Mouse (Mus musculus): ENCODE results near the gene Wdr91. TPM values are rescaled to one million over a fixed set of nuclear protein-coding genes. Genes with fewer than 3 reads are reported as not detected.
A peak's percentile ranks its signal among the peaks of the same experiment; 100 is the strongest.

Gene Wdr91
- polyA plus RNA-seq, 1 experiment from 2014 or later = 8.3 TPM

DNA sequence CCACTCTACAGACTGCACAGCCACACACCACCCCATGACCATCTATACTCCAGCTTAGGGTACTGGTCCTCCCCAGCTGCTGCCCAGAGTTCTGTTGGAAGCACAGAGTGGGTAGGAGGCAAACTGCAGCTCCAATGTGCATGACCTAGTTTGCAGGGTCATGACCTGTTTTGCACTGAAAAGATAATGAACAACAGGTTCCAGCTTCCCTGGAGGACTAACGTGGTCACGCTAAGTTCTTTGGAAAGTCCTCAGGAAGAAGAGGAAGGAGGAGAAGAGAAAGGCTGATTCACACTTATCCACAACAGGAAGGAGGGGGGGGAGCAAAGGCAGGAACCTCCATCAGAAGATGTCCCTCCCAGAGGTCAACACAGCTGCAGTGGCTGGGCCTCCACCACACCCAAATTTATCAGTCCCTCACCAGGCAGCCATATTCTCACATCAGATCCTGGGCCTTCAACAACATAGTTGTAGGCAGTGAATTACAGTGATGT, 3.5 kb downstream of the Wdr91 start:
- WGBS = 69% methylated on average over 2 of the region's 2 CpGs
- Histone ChIP-seq H3K27me3 (ENCODE audit: control insufficient read depth, insufficient read depth, low read length) (no peaks in the 10 kb centered on the region), H3K4me1 (ENCODE audit: control insufficient read depth, insufficient read depth, low read length) (peaks cover 35% of the 10 kb centered on the region), H3K4me2 (ENCODE audit: low read depth, low read length) (no peak overlapping the region), H3K9ac (ENCODE audit: low read length) (no peak overlapping the region), H3K9me3 (replicated peaks; ENCODE audit: control insufficient read depth, low read length) (no peaks in the 10 kb centered on the region), H3K36me3 (ENCODE audit: control insufficient read depth, insufficient read depth) (peaks cover 23% of the 10 kb centered on the region), H3K4me3 (ENCODE audit: low read length) (no peak overlapping the region), H3K27ac (ENCODE audit: low read length) (no peak overlapping the region)
- ATAC-seq (replicated peaks; ENCODE audit: extremely low read depth, insufficient read depth, low FRiP score) = no peak

DNA sequence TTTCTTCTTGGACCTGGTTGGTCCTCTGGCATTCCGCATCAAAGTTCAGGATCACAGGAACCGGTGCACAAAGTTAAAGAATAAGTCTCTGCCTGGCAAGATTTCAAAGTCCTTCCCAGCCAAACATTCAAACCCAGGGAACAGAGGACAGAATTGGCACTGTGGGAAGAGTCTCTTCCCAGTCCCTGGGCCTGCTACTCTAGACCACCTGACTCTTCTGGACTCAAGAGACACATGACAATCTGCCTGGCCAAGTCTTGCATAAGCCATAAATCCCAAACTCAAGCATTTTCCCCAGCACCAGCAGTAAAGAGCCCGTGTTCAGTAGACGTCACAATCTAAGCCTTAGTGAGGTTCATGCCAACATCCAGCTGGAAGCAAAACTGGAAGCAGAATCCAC, 4.0 kb downstream of the Wdr91 start:
- 89% methylated on average over 4 of the region's 4 CpGs for WGBS
- H3K4me2 ChIP-seq (ENCODE audit: low read depth, low read length) = no peak overlapping the region
- H3K27ac ChIP-seq (ENCODE audit: low read length) = no peak overlapping the region
- no peak for ATAC-seq (replicated peaks; ENCODE audit: extremely low read depth, insufficient read depth, low FRiP score)
- H3K9ac ChIP-seq (ENCODE audit: low read length) = no peak overlapping the region
- no peak overlapping the region for H3K4me3 ChIP-seq (ENCODE audit: low read length)
- H3K36me3 ChIP-seq (ENCODE audit: control insufficient read depth, insufficient read depth) = peaks cover 23% of the 10 kb centered on the region
- H3K4me1 ChIP-seq (ENCODE audit: control insufficient read depth, insufficient read depth, low read length) = peaks cover 40% of the 10 kb centered on the region
- H3K27me3 ChIP-seq (ENCODE audit: control insufficient read depth, insufficient read depth, low read length) = no peaks in the 10 kb centered on the region
- H3K9me3 ChIP-seq (replicated peaks; ENCODE audit: control insufficient read depth, low read length) = no peaks in the 10 kb centered on the region

DNA sequence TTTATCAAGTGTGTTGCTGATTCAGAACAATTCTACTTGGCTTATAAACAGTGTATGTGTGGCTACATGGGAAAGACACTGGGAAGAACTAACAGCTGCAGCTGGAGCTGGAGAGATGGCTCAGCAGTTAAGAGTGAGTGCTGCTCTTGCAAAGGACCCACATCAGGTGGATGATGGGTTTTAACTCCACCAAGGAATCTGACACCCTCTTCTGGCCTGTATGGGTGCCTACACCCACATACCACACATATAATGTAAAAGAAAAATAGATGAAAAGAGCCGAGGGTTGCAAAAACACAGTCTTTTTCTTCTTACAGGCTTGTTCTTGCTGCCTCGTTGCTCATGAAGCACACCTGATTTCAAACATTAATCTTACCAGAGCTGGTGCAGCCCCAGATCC, 4.6 kb downstream of the Wdr91 start:
- no peak for ATAC-seq (replicated peaks; ENCODE audit: extremely low read depth, insufficient read depth, low FRiP score)
- H3K4me1 ChIP-seq (ENCODE audit: control insufficient read depth, insufficient read depth, low read length) = peaks cover 41% of the 10 kb centered on the region
- WGBS = 74% methylated on average over 2 of the region's 2 CpGs
- H3K4me2 ChIP-seq (ENCODE audit: low read depth, low read length) = no peak overlapping the region
- H3K27me3 ChIP-seq (ENCODE audit: control insufficient read depth, insufficient read depth, low read length) = no peaks in the 10 kb centered on the region
- H3K4me3 ChIP-seq (ENCODE audit: low read length) = no peak overlapping the region
- no peak overlapping the region for H3K27ac ChIP-seq (ENCODE audit: low read length)
- no peak overlapping the region for H3K9ac ChIP-seq (ENCODE audit: low read length)
- H3K9me3 ChIP-seq (replicated peaks; ENCODE audit: control insufficient read depth, low read length) = no peaks in the 10 kb centered on the region
- H3K36me3 ChIP-seq (ENCODE audit: control insufficient read depth, insufficient read depth) = peaks cover 26% of the 10 kb centered on the region

DNA sequence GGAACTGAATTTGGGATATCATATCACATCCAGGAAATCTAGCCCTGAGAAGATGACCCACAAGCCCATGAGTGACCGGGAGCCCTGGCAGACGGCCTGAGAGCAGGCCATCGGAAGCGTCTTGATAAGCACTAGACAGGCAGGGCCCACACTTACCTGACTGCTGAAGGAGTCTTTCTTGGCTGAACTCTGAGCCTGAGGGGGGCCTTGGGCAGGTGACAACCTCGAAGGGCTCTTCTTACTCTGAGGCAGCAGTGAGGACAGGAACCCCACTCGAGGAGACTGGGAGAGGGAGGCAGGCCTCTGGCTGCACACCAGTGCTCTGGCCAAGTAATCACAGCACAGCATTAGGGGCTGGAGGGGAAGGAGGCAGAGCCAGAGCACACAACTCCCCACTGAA, 6.3 kb downstream of the Wdr91 start:
- 22% methylated on average over 6 of the region's 6 CpGs for WGBS
- no peak overlapping the region for H3K9ac ChIP-seq (ENCODE audit: low read length)
- H3K4me1 ChIP-seq (ENCODE audit: control insufficient read depth, insufficient read depth, low read length) = peaks cover 44% of the 10 kb centered on the region
- H3K27ac ChIP-seq (ENCODE audit: low read length) = no peak overlapping the region; the same call in 1 of the 2 replicates
- H3K4me2 ChIP-seq (ENCODE audit: low read depth, low read length) = no peak overlapping the region
- no peaks in the 10 kb centered on the region for H3K27me3 ChIP-seq (ENCODE audit: control insufficient read depth, insufficient read depth, low read length)
- H3K36me3 ChIP-seq (ENCODE audit: control insufficient read depth, insufficient read depth) = peaks cover 36% of the 10 kb centered on the region
- H3K4me3 ChIP-seq (ENCODE audit: low read length) = no peak overlapping the region
- H3K9me3 ChIP-seq (replicated peaks; ENCODE audit: control insufficient read depth, low read length) = no peaks in the 10 kb centered on the region
- ATAC-seq (replicated peaks; ENCODE audit: extremely low read depth, insufficient read depth, low FRiP score) = no peak

DNA sequence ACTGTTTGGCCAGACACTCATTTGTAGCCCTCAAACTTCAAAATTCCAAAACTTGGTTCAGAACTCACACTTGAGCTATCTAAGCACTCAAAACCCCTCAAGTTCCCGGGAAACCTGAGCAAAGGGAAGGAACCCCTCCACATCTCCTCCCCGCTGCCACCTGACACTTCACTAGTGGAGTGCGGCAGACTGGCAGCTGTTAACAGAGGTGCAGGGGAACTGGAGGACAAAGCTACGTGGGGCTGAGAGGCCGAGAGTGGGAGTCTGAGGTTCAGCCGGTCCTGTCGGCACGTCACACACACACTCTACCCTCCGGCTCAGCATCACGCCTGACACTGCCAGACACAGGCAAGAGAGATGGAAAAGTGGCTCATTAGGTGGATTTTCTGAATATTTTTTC, 6.8 kb downstream of the Wdr91 start:
- H3K36me3 ChIP-seq (ENCODE audit: control insufficient read depth, insufficient read depth) = peaks cover 38% of the 10 kb centered on the region
- H3K27me3 ChIP-seq (ENCODE audit: control insufficient read depth, insufficient read depth, low read length) = no peaks in the 10 kb centered on the region
- no peak overlapping the region for H3K9ac ChIP-seq (ENCODE audit: low read length)
- H3K9me3 ChIP-seq (replicated peaks; ENCODE audit: control insufficient read depth, low read length) = no peaks in the 10 kb centered on the region
- H3K4me3 ChIP-seq (ENCODE audit: low read length) = peak overlapping the region; percentile 23; the same call in 1 of the 2 replicates
- ATAC-seq (replicated peaks; ENCODE audit: extremely low read depth, insufficient read depth, low FRiP score) = no peak
- H3K4me2 ChIP-seq (ENCODE audit: low read depth, low read length) = peak overlapping the region; percentile 50
- H3K27ac ChIP-seq (ENCODE audit: low read length) = peak overlapping the region; percentile 58
- WGBS = 23% methylated on average over 10 of the region's 10 CpGs
- peaks cover 45% of the 10 kb centered on the region for H3K4me1 ChIP-seq (ENCODE audit: control insufficient read depth, insufficient read depth, low read length)

GRCm38 (mm10) chr6:34903441-34903840, 7.2 kb downstream of the Wdr91 start:
- no peaks in the 10 kb centered on the region for H3K9me3 ChIP-seq (replicated peaks; ENCODE audit: control insufficient read depth, low read length)
- H3K27me3 ChIP-seq (ENCODE audit: control insufficient read depth, insufficient read depth, low read length) = no peaks in the 10 kb centered on the region
- peaks cover 39% of the 10 kb centered on the region for H3K36me3 ChIP-seq (ENCODE audit: control insufficient read depth, insufficient read depth)
- H3K9ac ChIP-seq (ENCODE audit: low read length) = no peak overlapping the region
- WGBS = 53% methylated on average over 5 of the region's 5 CpGs
- no peak overlapping the region for H3K4me3 ChIP-seq (ENCODE audit: low read length)
- H3K4me1 ChIP-seq (ENCODE audit: control insufficient read depth, insufficient read depth, low read length) = peaks cover 45% of the 10 kb centered on the region
- peak overlapping the region; percentile 50 for H3K4me2 ChIP-seq (ENCODE audit: low read depth, low read length)
- ATAC-seq (replicated peaks; ENCODE audit: extremely low read depth, insufficient read depth, low FRiP score) = no peak
- H3K27ac ChIP-seq (ENCODE audit: low read length) = peak overlapping the region; percentile 58

- no peak for ATAC-seq (replicated peaks; ENCODE audit: extremely low read depth, insufficient read depth, low FRiP score)
- Histone ChIP-seq H3K27ac (ENCODE audit: low read length) (peak overlapping the region; percentile 51), H3K9me3 (replicated peaks; ENCODE audit: control insufficient read depth, low read length) (no peaks in the 10 kb centered on the region), H3K4me2 (ENCODE audit: low read depth, low read length) (peak overlapping the region; percentile 28), H3K9ac (ENCODE audit: low read length) (peak overlapping the region; percentile 5; the same call in 1 of the 2 replicates), H3K27me3 (ENCODE audit: control insufficient read depth, insufficient read depth, low read length) (no peaks in the 10 kb centered on the region), H3K4me1 (ENCODE audit: control insufficient read depth, insufficient read depth, low read length) (peaks cover 40% of the 10 kb centered on the region), H3K36me3 (ENCODE audit: control insufficient read depth, insufficient read depth) (peaks cover 40% of the 10 kb centered on the region), H3K4me3 (ENCODE audit: low read length) (no peak overlapping the region; the same call in 1 of the 2 replicates)
- WGBS = 65% methylated on average over 7 of the region's 7 CpGs
Measured at GRCm38 (mm10) chr6:34902578-34902977, 8.1 kb downstream of the Wdr91 start.

- ATAC-seq (replicated peaks; ENCODE audit: extremely low read depth, insufficient read depth, low FRiP score) = peak; percentile 37
- H3K9ac ChIP-seq (ENCODE audit: low read length) = peak overlapping the region; percentile 5; the same call in 1 of the 2 replicates
Measured at GRCm38 (mm10) chr6:34901911-34902444, 8.7 kb downstream of the Wdr91 start.

DNA sequence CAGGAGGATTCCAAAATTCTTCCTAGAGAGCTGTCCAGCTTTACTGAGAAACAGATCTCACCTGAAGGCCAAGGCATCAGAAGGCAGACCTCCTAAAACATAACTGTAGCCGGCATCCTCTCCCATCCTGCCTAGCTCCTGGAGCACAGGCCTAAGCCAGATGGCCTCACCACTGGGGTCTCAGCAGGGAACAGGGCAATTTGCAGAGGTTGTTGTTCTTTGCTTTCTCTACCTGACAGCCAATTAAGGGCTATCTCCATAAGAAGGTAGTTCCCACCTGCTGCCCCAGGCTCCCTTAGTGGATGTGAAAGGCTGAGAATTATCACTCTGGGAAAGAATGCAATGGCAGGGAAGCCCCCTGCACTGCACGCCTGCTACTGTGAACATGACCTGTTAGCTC, 9.7 kb downstream of the Wdr91 start:
- H3K27me3 ChIP-seq (ENCODE audit: control insufficient read depth, insufficient read depth, low read length) = no peaks in the 10 kb centered on the region
- H3K27ac ChIP-seq (ENCODE audit: low read length) = no peak overlapping the region
- no peak overlapping the region for H3K4me2 ChIP-seq (ENCODE audit: low read depth, low read length)
- H3K4me1 ChIP-seq (ENCODE audit: control insufficient read depth, insufficient read depth, low read length) = peaks cover 40% of the 10 kb centered on the region
- no peak overlapping the region for H3K4me3 ChIP-seq (ENCODE audit: low read length)
- H3K36me3 ChIP-seq (ENCODE audit: control insufficient read depth, insufficient read depth) = peaks cover 36% of the 10 kb centered on the region
- H3K9ac ChIP-seq (ENCODE audit: low read length) = no peak overlapping the region
- WGBS = 69% methylated on average over 2 of the region's 2 CpGs
- no peaks in the 10 kb centered on the region for H3K9me3 ChIP-seq (replicated peaks; ENCODE audit: control insufficient read depth, low read length)
- ATAC-seq (replicated peaks; ENCODE audit: extremely low read depth, insufficient read depth, low FRiP score) = no peak

More at GRCm38 (mm10) chr6:34901911-34902444, 8.7 kb downstream of the Wdr91 start:
- Histone ChIP-seq H3K4me3 (ENCODE audit: low read length) (no peak overlapping the region; the same call in 1 of the 2 replicates), H3K4me2 (ENCODE audit: low read depth, low read length) (peak overlapping the region; percentile 28), H3K9me3 (replicated peaks; ENCODE audit: control insufficient read depth, low read length) (no peaks in the 10 kb centered on the region), H3K27me3 (ENCODE audit: control insufficient read depth, insufficient read depth, low read length) (no peaks in the 10 kb centered on the region), H3K4me1 (ENCODE audit: control insufficient read depth, insufficient read depth, low read length) (peaks cover 40% of the 10 kb centered on the region), H3K36me3 (ENCODE audit: control insufficient read depth, insufficient read depth) (peaks cover 36% of the 10 kb centered on the region), H3K27ac (ENCODE audit: low read length) (peak overlapping the region; percentile 51)
- WGBS = 24% methylated on average over 9 of the region's 9 CpGs

All from heart, embryonic 16.5 days (tissue).